Mouse (Mus musculus) cerebellum, adult 2 months (tissue): ENCODE data around the gene Ncln. TPM values are rescaled to one million over a fixed set of nuclear protein-coding genes. Genes with fewer than 3 reads are reported as not detected.

ENCODE experiments used
- DNase-seq, 2 experiments: peaks; one replicate each; pipeline ENCODE4 v3.0.0; 2021
- H3K27ac ChIP-seq: fragments of 200-500 bp; 2 replicates; pipeline ENCODE4 v1.5.1; 2012; ENCODE audit warnings: low read length, control low read depth, inconsistent platforms; ENCODE audit not compliant: insufficient read depth
- H3K27me3 ChIP-seq: fragments of 200-500 bp; 2 replicates; pipeline ENCODE4 v1.6.1; 2012; ENCODE audit warnings: inconsistent platforms, mild to moderate bottlenecking, low read length, moderate library complexity; ENCODE audit not compliant: control insufficient read depth, insufficient read depth
- H3K4me1 ChIP-seq: fragments of 200-500 bp; 2 replicates; pipeline ENCODE4 v1.6.1; 2011; ENCODE audit warnings: low read length; ENCODE audit not compliant: control insufficient read depth, insufficient read depth
- H3K4me3 ChIP-seq: fragments of 200-500 bp; replicated peaks from 2 replicates; pipeline ENCODE3; 2011; ENCODE audit warnings: mild to moderate bottlenecking, low read depth, low read length, control low read depth; ENCODE audit not compliant: insufficient read depth
- CTCF ChIP-seq: fragments of 200-500 bp; IDR thresholded peaks from 2 replicates; pipeline ENCODE4 v1.5.1; 2011; ENCODE audit warnings: low read depth, mild to moderate bottlenecking, control low read depth, low read length, moderate library complexity, borderline replicate concordance; ENCODE audit not compliant: insufficient read depth
- POLR2A ChIP-seq: fragments of 200-500 bp; IDR thresholded peaks from 2 replicates; pipeline ENCODE4 v1.6.1; 2011; ENCODE audit warnings: low read length, control low read depth, borderline replicate concordance; ENCODE audit not compliant: insufficient read depth
- WGBS: fragments of 180-500 bp; shearing (Covaris S2); methylation state at CpG from one replicate; pipeline ENCODE4 v1.1.7; 2018; 5-methylcytosine and 5-hydroxymethylcytosine counted together
- polyA plus RNA-seq: library from polyadenylated mRNA; depleted of rRNA; stranded (reverse); fragments of >200 nt; gene quantifications from 2 replicates; pipeline ENCODE4 v1.2.3, GENCODE M21; 2012

Ncln gene
- polyA plus RNA-seq, 1 experiment = 116 TPM

- no peak for DNase-seq
- WGBS = 76% methylated on average over 17 of the region's 17 CpGs
- H3K4me3 ChIP-seq = no peak overlapping the region
- no peaks in the 10 kb centered on the region for H3K27me3 ChIP-seq
- H3K4me1 ChIP-seq = peaks cover 10% of the 10 kb centered on the region
- no peak overlapping the region for H3K27ac ChIP-seq
- TF ChIP-seq POLR2A (no peak), CTCF (no peak)
Measured at GRCm38 (mm10) chr10:81497401-81498270, 1.4 kb upstream of the Ncln start.

- peak overlapping the region; percentile 32 for H3K4me3 ChIP-seq
- 21% methylated on average over 4 of the region's 4 CpGs for WGBS
- no peak overlapping the region for H3K27ac ChIP-seq
- H3K27me3 ChIP-seq = no peaks in the 10 kb centered on the region
- H3K4me1 ChIP-seq = peaks cover 10% of the 10 kb centered on the region
- TF ChIP-seq CTCF = no peak
- no peak for TF ChIP-seq POLR2A
- no peak for DNase-seq
Measured at GRCm38 (mm10) chr10:81496969-81497368, 777 bp upstream of the Ncln start.

GRCm38 (mm10) chr10:81495616-81496263 is 452 bp downstream of the Ncln start:
- WGBS = under 1% methylated on average over 41 of the region's 41 CpGs
- H3K27me3 ChIP-seq = no peaks in the 10 kb centered on the region
- H3K4me3 ChIP-seq = peak overlapping the region; percentile 77
- TF ChIP-seq CTCF (no peak), POLR2A (no peak)
- no peak for DNase-seq
- H3K27ac ChIP-seq = peak overlapping the region; percentile 25; the same call in 1 of the 2 replicates
- H3K4me1 ChIP-seq = peaks cover 10% of the 10 kb centered on the region

- no peak for TF ChIP-seq CTCF
- TF ChIP-seq POLR2A = no peak
- DNase-seq = no peak
- no peaks in the 10 kb centered on the region for H3K27me3 ChIP-seq
- peaks cover 10% of the 10 kb centered on the region for H3K4me1 ChIP-seq
- no peak overlapping the region for H3K27ac ChIP-seq
- H3K4me3 ChIP-seq = peak overlapping the region; percentile 77
- WGBS = 59% methylated on average over 6 of the region's 6 CpGs
Measured at GRCm38 (mm10) chr10:81495151-81495550, 1.0 kb downstream of the Ncln start.

- Histone ChIP-seq H3K4me3 (no peak overlapping the region), H3K4me1 (peaks cover 10% of the 10 kb centered on the region), H3K27me3 (no peaks in the 10 kb centered on the region), H3K27ac (no peak overlapping the region)
- peak in 1 of 2 experiments; percentile 14 for DNase-seq
- 79% methylated on average over 11 of the region's 11 CpGs for WGBS
- TF ChIP-seq POLR2A = no peak
Measured at GRCm38 (mm10) chr10:81494260-81495041, 1.7 kb downstream of the Ncln start.

- Histone ChIP-seq H3K27me3 (no peaks in the 10 kb centered on the region), H3K4me1 (peaks cover 10% of the 10 kb centered on the region), H3K27ac (no peak overlapping the region), H3K4me3 (no peak overlapping the region)
- TF ChIP-seq POLR2A = no peak
- no peak for TF ChIP-seq CTCF
- peak in 1 of 2 experiments; percentile 13 for DNase-seq
- 67% methylated on average over 8 of the region's 8 CpGs for WGBS
Measured at GRCm38 (mm10) chr10:81493601-81494220, 2.5 kb downstream of the Ncln start.

GRCm38 (mm10) chr10:81492606-81493240 is 3.5 kb downstream of the Ncln start:
- Histone ChIP-seq H3K4me3 (no peak overlapping the region), H3K27me3 (no peaks in the 10 kb centered on the region), H3K27ac (no peak overlapping the region), H3K4me1 (peaks cover 10% of the 10 kb centered on the region)
- TF ChIP-seq CTCF (no peak), POLR2A (no peak)
- 71% methylated on average over 11 of the region's 11 CpGs for WGBS
- peak in 1 of 2 experiments; percentile 16 for DNase-seq
